Mouse (Mus musculus) WW6 (cell line): ENCODE measurements at regions not wholly inside any gene's neighbourhood (a gene's known extent, or its start where the extent isn't known, plus 50 kb on each side); places are given as distances from the start of the nearest gene placed in this dataset.
A peak's percentile ranks its signal among the peaks of the same experiment; 100 is the strongest.

Experiments
- DNase-seq: peaks from one replicate; pipeline ENCODE4 v3.0.0-alpha.2; 2013; ENCODE audit warnings: low read depth, low spot score

- DNase-seq, result no peak
These were observed 141.4 kb upstream of the Lrp1b start for GRCm38 (mm10) chr2:42794776-42795175.

- no peak for DNase-seq
These were observed 130.6 kb upstream of the Lrp1b start for GRCm38 (mm10) chr2:42784065-42784464.

GRCm38 (mm10) chr2:42740513-42740912, 87.1 kb upstream of the Lrp1b start:
- DNase-seq, result peak; percentile 18
